Mouse (Mus musculus) liver, embryonic 14.5 days (tissue): ENCODE measurements at regions not wholly inside any gene's neighbourhood (a gene's known extent, or its start where the extent isn't known, plus 50 kb on each side); places are given as distances from the start of the nearest gene placed in this dataset.

Experiments used
- CTCF ChIP-seq: IDR thresholded peaks from 2 replicates; pipeline ENCODE4 v1.5.1; 2016; ENCODE audit warnings: antibody characterized with exemption, low read depth, control low read depth
- EP300 ChIP-seq: IDR thresholded peaks from 2 replicates; pipeline ENCODE4 v1.6.1; 2016; ENCODE audit warnings: antibody characterized with exemption, low read depth

DNA sequence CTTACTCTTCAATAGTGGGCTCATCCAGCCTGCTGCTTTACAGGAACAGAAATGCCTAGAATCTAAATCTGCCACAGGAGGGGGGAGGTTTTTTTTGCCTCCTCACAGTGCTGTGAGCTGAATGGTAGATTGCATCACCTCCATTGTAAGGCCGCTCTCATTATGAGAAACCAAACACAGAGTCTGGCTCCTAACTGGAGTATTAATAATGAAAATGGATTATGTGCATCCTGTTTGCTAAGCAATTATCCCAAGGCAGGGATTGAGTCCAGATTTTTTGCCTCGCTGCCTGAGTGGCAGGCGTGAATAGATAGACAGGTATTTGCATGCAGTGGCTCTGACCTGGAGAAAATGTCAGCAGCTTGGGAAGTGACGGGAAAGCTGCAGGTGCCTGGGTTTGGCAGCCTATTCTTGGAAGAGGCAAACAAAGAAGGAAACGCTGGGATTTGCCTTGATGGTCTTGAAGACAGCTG, 137.6 kb upstream of the Smarca2 start:
- TF ChIP-seq CTCF (no peak), EP300 (no peak)
